Mouse (Mus musculus) brain, embryonic 18.5 days (tissue): ENCODE measurements around the gene Btbd8.

Experiments
- DNase-seq: peaks from one replicate; pipeline ENCODE4 v3.0.0-alpha.2; 2012; ENCODE audit warnings: low read depth, low spot score

Gene Btbd8

GRCm38 (mm10) chr5:107516087-107516486 lies 78.3 kb downstream of the Btbd8 start:
- DNase-seq = no peak

GRCm38 (mm10) chr5:107518602-107519001 lies 80.8 kb downstream of the Btbd8 start:
- no peak for DNase-seq

- no peak for DNase-seq
These were observed 83.6 kb downstream of the Btbd8 start for GRCm38 (mm10) chr5:107521386-107521785.

- no peak for DNase-seq
These were observed 84.1 kb downstream of the Btbd8 start for GRCm38 (mm10) chr5:107521897-107522296.

- DNase-seq = no peak
These were observed 86.5 kb downstream of the Btbd8 start for GRCm38 (mm10) chr5:107524281-107524680.

DNA sequence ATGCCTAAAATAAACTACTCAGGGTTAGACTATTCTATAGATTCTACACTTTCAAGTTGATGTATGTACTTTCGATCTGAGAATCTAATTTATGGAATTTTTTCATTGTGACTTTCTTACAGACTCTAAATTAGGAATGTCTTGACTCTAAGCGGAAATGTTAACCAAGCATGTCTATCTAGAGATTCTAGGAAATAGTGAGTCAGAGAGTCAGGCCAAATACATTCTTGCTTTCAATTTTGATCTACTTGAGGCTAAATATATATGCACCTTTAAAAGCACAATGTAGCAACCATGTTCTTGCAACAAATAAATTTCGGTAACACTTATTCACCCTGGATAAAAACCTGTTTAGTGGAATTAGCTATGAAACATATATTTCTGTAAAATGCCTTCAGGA lies 91.1 kb downstream of the Btbd8 start:
- DNase-seq = no peak

DNA sequence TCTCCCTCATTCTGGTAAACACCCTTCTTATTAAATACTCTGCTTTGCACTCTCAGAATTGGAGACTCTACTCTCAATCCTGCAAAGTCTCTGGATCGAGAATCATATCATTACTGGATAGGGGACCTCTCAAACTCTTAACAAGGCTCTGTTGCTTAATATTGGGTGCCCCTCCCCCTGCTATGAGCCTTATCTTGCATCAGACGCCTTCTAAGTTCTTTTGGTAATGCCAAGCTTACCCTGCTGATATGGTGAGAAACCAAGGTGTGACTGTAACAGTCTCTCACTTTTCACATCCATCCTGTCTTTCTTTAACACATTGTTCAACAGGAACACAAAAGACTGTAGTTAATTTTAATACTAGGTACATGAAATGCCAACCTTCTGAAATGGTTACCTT lies 95.8 kb downstream of the Btbd8 start:
- no peak for DNase-seq

DNA sequence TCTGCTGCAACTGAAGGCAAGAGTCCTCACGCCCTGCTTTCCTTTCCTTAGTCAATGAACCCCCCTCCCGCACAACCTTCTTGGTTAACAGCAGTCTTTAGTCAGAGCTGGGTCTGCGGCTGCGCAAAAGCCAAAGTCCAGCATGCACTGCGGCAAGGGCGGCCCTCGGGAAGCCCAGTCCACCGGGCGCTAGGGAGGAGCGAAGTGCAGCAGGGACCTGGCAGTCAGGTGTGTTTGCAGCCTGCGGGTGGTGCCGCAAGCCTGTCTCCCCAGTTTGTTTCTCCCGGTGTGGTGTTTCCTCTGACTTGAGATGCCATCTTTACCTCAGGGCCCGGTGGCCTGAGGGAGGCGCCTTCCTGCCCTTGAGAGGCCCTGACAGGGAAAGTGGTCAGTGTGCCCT lies 96.8 kb downstream of the Btbd8 start, which contains the start of gene 1700028K03Rik:
Gene 1700028K03Rik (plus strand): TSS at position 129 of the 400 bp plus-strand sequence.
- no peak for DNase-seq

DNA sequence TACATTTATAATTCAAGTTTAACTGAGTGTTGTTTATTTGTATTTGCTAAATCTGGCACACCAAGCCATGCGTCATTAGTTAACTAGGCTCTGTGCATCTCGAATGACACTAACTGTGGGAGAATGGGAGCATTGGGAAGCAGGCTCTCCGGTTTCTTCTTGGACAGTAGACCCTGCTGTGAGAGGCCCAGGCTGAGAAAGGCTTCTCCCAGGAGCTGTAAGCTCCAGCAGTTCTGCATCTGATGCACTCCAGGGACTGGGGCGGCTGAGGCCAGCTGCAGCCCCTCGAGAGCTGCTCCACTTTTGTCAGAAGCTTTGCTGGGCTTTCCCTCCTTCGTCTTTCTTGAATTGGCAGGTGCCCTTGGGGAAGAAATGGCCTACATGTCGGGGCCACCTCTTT lies 103.9 kb downstream of the Btbd8 start:
- DNase-seq = no peak

- no peak for DNase-seq
These were observed 108.1 kb downstream of the Btbd8 start for GRCm38 (mm10) chr5:107545927-107546326.

DNA sequence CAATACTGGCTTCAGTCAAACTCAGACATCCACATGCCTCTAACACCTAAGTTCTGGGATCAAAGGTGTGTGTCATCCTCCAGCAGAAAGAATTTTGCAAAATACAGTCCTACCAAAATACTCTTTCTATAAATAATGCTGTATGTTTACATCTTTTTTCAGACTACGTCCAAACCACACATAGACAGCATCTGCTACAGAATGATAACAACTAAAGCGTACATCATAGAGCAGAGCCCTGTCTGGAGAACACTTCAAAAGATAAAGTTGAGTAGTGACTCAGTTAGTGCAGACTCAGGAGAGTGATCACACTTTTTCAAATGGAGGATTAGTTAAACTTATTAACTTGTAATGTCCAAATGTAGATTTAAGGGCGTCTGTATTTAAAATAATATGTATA lies 110.2 kb downstream of the Btbd8 start:
- no peak for DNase-seq

DNA sequence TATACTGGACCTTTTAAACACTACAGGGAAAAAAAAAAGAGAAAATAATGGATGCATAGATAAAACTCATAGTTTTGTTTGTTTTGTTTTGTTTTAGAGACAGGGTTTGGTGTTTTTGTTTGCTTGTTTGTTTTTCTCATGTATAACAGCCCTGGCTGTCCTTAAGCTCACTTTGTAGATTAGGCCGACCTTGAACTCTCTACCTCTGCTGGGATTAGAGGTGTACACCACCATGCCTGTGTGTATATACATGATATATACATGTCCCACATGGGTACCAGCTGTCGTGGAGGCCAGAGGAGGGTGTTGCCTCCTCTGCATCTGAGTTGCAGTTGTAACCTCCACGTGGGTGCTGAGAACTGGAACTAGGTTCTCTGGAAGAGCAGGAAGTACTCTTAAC lies 110.6 kb downstream of the Btbd8 start:
- DNase-seq = no peak

- no peak for DNase-seq
These were observed 116.5 kb downstream of the Btbd8 start for GRCm38 (mm10) chr5:107554336-107554735.

GRCm38 (mm10) chr5:107556969-107557368 lies 119.2 kb downstream of the Btbd8 start:
- no peak for DNase-seq
